15 mouse cellular contexts compared by ENCODE assay signal in genomic region chr12:111225197-111225780, GRCm38 (mm10). TPM values are rescaled to one million over a fixed set of nuclear protein-coding genes. Genes with fewer than 3 reads are reported as not detected.
A peak's percentile ranks its signal among the peaks of the same experiment; 100 is the strongest.
DNase-seq lines count a peak whose midpoint lies in the region; ATAC-seq and TF ChIP-seq lines count a peak whose summit lies in the region.
"Had no signal": no experiment of that assay in that cellular context is flagged by ENCODE, and none has a peak within 500 bp of the region (broad histone marks: within the 10 kb centered on the region; RNA-seq: fewer than 3 reads in every experiment).

No protein-coding gene starts in this region.

- H3K27me3 ChIP-seq in kidney, adult 2 months (replicated peaks; ENCODE audit: control insufficient read depth, insufficient read depth, low read length), result no peaks in the 10 kb centered on the region
- no peaks in the 10 kb centered on the region for H3K27me3 ChIP-seq in lung, embryonic 15.5 days

- H3K4me2 ChIP-seq in lung, embryonic 15.5 days, result no peak overlapping the region

- no peak overlapping the region for H3K27ac ChIP-seq in kidney, adult 2 months (ENCODE audit: insufficient read depth, low read depth, low read length)
- H3K27ac ChIP-seq in lung, embryonic 15.5 days, result no peak overlapping the region
- H3K27ac ChIP-seq: heart, embryonic 10.5 days had no signal

- TF ChIP-seq POLR2A in kidney, adult 2 months (IDR thresholded peaks at IDR 0.05; ENCODE audit: low read depth, low read length), result no peak

- WGBS in kidney, adult 2 months, result 71% methylated on average over 10 of the region's 10 CpGs
- 53% methylated on average over 10 of the region's 10 CpGs for WGBS in lung, embryonic 15.5 days

- no peaks in the 10 kb centered on the region; the same call in 1 of the 2 replicates for H3K36me3 ChIP-seq in kidney, adult 2 months (ENCODE audit: control insufficient read depth, insufficient read depth, low read length)
- H3K36me3 ChIP-seq in lung, embryonic 15.5 days, result peaks cover 15% of the 10 kb centered on the region

- H3K9me3 ChIP-seq in lung, embryonic 15.5 days, result no peaks in the 10 kb centered on the region

- no peak overlapping the region for H3K9ac ChIP-seq in lung, embryonic 15.5 days

- no peak for ATAC-seq in CD4-positive, CD25-positive, alpha-beta regulatory T cell, adult 4 months
- peak; percentile 73 for ATAC-seq in lung, embryonic 15.5 days (ENCODE audit: borderline replicate concordance, extremely low read depth, low FRiP score, low TSS enrichment)
- no peak for ATAC-seq in erythroid progenitor cell, adult 5-6 weeks (replicated peaks; ENCODE audit: low FRiP score, poor library complexity, severe bottlenecking)

- no peaks in the 10 kb centered on the region for H3K4me1 ChIP-seq in kidney, adult 2 months (ENCODE audit: control insufficient read depth, insufficient read depth, low read length)
- peaks cover 6% of the 10 kb centered on the region; the same call in 1 of the 2 replicates for H3K4me1 ChIP-seq in lung, embryonic 15.5 days

- TF ChIP-seq CTCF in kidney, adult 2 months (conservative IDR thresholded peaks at IDR 0.05; ENCODE audit: insufficient read depth, insufficient read length, low read depth, low read length), result no peak; the same call in 1 of the 2 replicates

- H3K4me3 ChIP-seq in kidney, adult 2 months (ENCODE audit: insufficient read depth, low read depth, low read length), result no peak overlapping the region
- no peak overlapping the region for H3K4me3 ChIP-seq in lung, embryonic 15.5 days
- H3K4me3 ChIP-seq: heart, embryonic 10.5 days; myocyte had no signal

- peak; percentile 19 for DNase-seq in CD4-positive, CD25-positive, alpha-beta regulatory T cell, adult 2 months (ENCODE audit: low read depth, low spot score)
- peak; percentile 20 for DNase-seq in kidney, adult 2 months
- no peak for DNase-seq in kidney, adult 8-10 months
- peak; percentile 37 for DNase-seq in brain, adult 2 months (ENCODE audit: low read depth, low spot score)
- DNase-seq in Muller cell, postnatal 12 days (ENCODE audit: inconsistent ontology term), result no peak
- DNase-seq: cerebellum, adult 8-10 months; thymus, adult 18-20 months had no signal

RNA-seq across cellular contexts. Expression of gene 4930595D18Rik, which starts 41.0 kb away (rescaled TPM):
- 1 to 10 TPM in 1 of 2 experiments, not detected in 1; 1.2 TPM for polyA plus RNA-seq in CD4-positive, CD25-positive, alpha-beta regulatory T cell, adult 4 months (2017; shearing (Covaris generic))
- polyA plus RNA-seq in kidney, adult 2 months (2012; rRNA removed), result not detected in 2 replicates
- polyA plus RNA-seq in lung, embryonic 15.5 days (2015; fragmentation: Nextera tagmentation; extraction: Ambion mirVana), result not detected in 2 replicates
- not detected in 2 replicates for total RNA-seq in erythroid progenitor cell, adult 5-6 weeks (2015; ENCODE audit: low replicate concordance)
- total RNA-seq in erythroid progenitor cell, adult 5-6 weeks (2017; ENCODE audit: low replicate concordance), result not detected in 2 replicates
- total RNA-seq: ES-E14; layer of hippocampus, adult 18-20 months; left cerebral cortex, postnatal 14 days had no signal
- polyA plus RNA-seq: heart, embryonic 10.5 days; myocyte had no signal

RNA-seq across cellular contexts. Expression of gene Amn, which starts 45.6 kb away (rescaled TPM):
- not detected for polyA plus RNA-seq in CD4-positive, CD25-positive, alpha-beta regulatory T cell, adult 4 months (2017; shearing (Covaris generic))
- 194 and 273 TPM in 2 replicates for polyA plus RNA-seq in kidney, adult 2 months (2012; rRNA removed)
- polyA plus RNA-seq in lung, embryonic 15.5 days (2015; fragmentation: Nextera tagmentation; extraction: Ambion mirVana), result 0.36 and 0.50 TPM in 2 replicates
- not detected in 2 replicates for total RNA-seq in erythroid progenitor cell, adult 5-6 weeks (2015; ENCODE audit: low replicate concordance)
- total RNA-seq in erythroid progenitor cell, adult 5-6 weeks (2017; ENCODE audit: low replicate concordance), result not detected in 2 replicates

RNA-seq across cellular contexts. Expression of gene Traf3, which starts 59.1 kb away (rescaled TPM):
- polyA plus RNA-seq in CD4-positive, CD25-positive, alpha-beta regulatory T cell, adult 4 months (2017; shearing (Covaris generic)), result 10 to 100 TPM; 14.1 to 15.5 TPM
- 11.6 and 12.2 TPM in 2 replicates for polyA plus RNA-seq in kidney, adult 2 months (2012; rRNA removed)
- 8.9 and 9.9 TPM in 2 replicates for polyA plus RNA-seq in lung, embryonic 15.5 days (2015; fragmentation: Nextera tagmentation; extraction: Ambion mirVana)
- 1.8 and 2.5 TPM in 2 replicates for total RNA-seq in erythroid progenitor cell, adult 5-6 weeks (2015; ENCODE audit: low replicate concordance)
- 1.9 and 2.3 TPM in 2 replicates for total RNA-seq in erythroid progenitor cell, adult 5-6 weeks (2017; ENCODE audit: low replicate concordance)

Comparison
In these comparisons a context has a peak if more than half of its experiments do, and no peak if none do; other contexts are left out.
1. DNase-seq: peak in CD4-positive, CD25-positive, alpha-beta regulatory T cell, adult 2 months (single experiment), kidney, adult 2 months (single experiment) and brain, adult 2 months (single experiment); none in kidney, adult 8-10 months (0 of 2) and Muller cell, postnatal 12 days (single experiment).
2. RNA of gene Amn, which starts 45.6 kb away (polyA plus RNA-seq): 194 to 273 TPM in kidney, adult 2 months; 0.36 to 0.50 TPM in lung, embryonic 15.5 days and not detected in CD4-positive, CD25-positive, alpha-beta regulatory T cell, adult 4 months; every median in the first group is over 100 times any median in the second.